Mouse (Mus musculus) neural tube, embryonic 12.5 days (tissue): ENCODE results near the gene Ccer2. TPM values are rescaled to one million over a fixed set of nuclear protein-coding genes. Genes with fewer than 3 reads are reported as not detected.

ENCODE experiments used
- ATAC-seq: fragments of 200-750 bp; cut with Nextera tagmentation; 2 replicates; pipeline ENCODE4 v1.8.0; 2017; ENCODE audit warnings: low read depth, mild to moderate bottlenecking, moderate TSS enrichment, moderate library complexity; ENCODE audit not compliant: low FRiP score
- H3K27ac ChIP-seq: fragments of 300-500 bp; sonication (generic); 2 replicates; pipeline ENCODE4 v1.5.1; 2016
- H3K27me3 ChIP-seq: fragments of 300-500 bp; sonication (generic); replicated peaks from 2 replicates; pipeline ENCODE4 v1.6.1; 2016; ENCODE audit warnings: mild to moderate bottlenecking
- H3K36me3 ChIP-seq: fragments of 300-500 bp; sonication (generic); 2 replicates; pipeline ENCODE4 v1.6.1; 2016; ENCODE audit warnings: mild to moderate bottlenecking
- H3K4me1 ChIP-seq: fragments of 300-500 bp; sonication (generic); 2 replicates; pipeline ENCODE4 v1.6.1; 2016
- H3K4me2 ChIP-seq: fragments of 300-500 bp; sonication (generic); replicated peaks from 2 replicates; pipeline ENCODE4 v1.6.1; 2016; ENCODE audit warnings: mild to moderate bottlenecking
- H3K4me3 ChIP-seq: fragments of 300-500 bp; sonication (generic); 2 replicates; pipeline ENCODE4 v1.5.1; 2016
- H3K9ac ChIP-seq: fragments of 300-500 bp; sonication (generic); 2 replicates; pipeline ENCODE4 v1.6.1; 2016; ENCODE audit warnings: mild to moderate bottlenecking
- H3K9me3 ChIP-seq: fragments of 300-500 bp; sonication (generic); 2 replicates; pipeline ENCODE4 v1.6.1; 2016; ENCODE audit warnings: mild to moderate bottlenecking
- WGBS: fragments of 180-500 bp; shearing (Covaris S2); methylation state at CpG from one replicate; pipeline ENCODE4 v1.1.7; 2016; 5-methylcytosine and 5-hydroxymethylcytosine counted together
- polyA plus RNA-seq: library from polyadenylated mRNA; unstranded; fragments of >200 nt; fragmentation: Nextera tagmentation; extraction: Ambion mirVana; gene quantifications from 2 replicates; pipeline ENCODE4 v1.2.1, GENCODE M21; 2016

Ccer2 gene
- polyA plus RNA-seq, 1 experiment from 2014 or later = 10.4 TPM

DNA sequence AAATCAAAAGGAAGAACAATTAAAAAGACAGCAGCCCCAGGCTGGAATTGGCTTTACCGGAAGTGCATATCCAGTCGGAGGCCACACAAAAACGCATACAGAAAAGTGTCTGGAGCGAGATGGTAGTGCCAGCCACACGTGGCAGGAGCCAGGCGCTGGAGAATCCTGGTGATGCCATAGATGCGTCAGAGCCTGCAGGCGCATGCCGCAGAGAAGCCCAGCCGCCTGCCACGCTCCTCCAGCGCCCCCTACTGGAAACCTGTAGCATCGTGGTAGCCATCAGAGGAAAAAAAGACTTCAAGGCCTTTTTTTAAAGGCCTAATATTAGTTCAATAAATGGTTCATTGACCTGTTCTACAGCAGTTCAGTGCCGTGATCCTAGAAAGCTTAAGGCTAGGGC lies 29.4 kb upstream of the Ccer2 start:
- Histone ChIP-seq H3K4me1 (peaks cover 6% of the 10 kb centered on the region; the same call in 1 of the 2 replicates), H3K9ac (no peak overlapping the region), H3K27me3 (no peaks in the 10 kb centered on the region), H3K4me3 (no peak overlapping the region), H3K4me2 (peak overlapping the region; percentile 36), H3K9me3 (peaks cover 6% of the 10 kb centered on the region; the same call in 1 of the 2 replicates), H3K36me3 (no peaks in the 10 kb centered on the region), H3K27ac (no peak overlapping the region)
- 0 out of 2 replicates have a peak, but pooled peaks have one; percentile 62 for ATAC-seq
- 8% methylated on average over 14 of the region's 14 CpGs for WGBS

DNA sequence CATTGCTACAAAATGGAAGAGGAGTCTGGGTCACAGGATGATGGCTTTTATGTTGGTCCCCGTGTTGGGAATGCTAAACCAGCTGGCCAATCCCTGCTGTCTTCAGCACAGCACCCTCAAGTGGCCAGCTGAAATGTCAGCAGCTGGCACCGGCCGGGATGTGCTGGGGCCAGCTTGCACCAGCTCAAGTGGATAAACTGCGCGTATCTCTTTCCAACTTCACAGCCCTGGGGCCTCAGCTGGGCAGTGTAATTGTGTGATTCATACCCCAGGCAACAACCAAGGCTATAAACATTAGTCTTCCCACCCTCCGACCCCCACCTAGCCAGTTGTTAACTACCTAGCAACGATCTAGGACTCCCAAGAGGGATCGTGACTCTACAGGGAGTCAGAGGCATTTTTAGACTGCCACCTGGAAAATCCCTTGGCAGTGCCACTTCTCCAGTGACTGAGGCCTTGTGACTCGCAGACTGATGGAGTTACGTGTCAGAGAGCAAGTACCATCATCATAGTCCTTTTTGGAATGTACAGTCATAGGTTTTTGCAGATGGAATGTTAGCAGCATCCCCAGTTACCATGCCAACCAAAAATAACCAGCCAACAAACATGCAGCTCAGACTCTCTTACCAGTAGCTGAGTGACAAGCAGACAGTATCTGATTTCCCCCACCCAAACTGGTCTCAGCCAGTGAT lies 28.2 kb upstream of the Ccer2 start:
- Histone ChIP-seq H3K4me3 (no peak overlapping the region), H3K36me3 (no peaks in the 10 kb centered on the region), H3K4me1 (peaks cover 12% of the 10 kb centered on the region; the same call in 1 of the 2 replicates), H3K27ac (no peak overlapping the region), H3K9me3 (peaks cover 6% of the 10 kb centered on the region; the same call in 1 of the 2 replicates), H3K4me2 (no peak overlapping the region), H3K9ac (no peak overlapping the region), H3K27me3 (peaks cover 8% of the 10 kb centered on the region; the same call in 1 of the 2 replicates)
- WGBS = 42% methylated on average over 10 of the region's 10 CpGs
- ATAC-seq = peak; percentile 61

DNA sequence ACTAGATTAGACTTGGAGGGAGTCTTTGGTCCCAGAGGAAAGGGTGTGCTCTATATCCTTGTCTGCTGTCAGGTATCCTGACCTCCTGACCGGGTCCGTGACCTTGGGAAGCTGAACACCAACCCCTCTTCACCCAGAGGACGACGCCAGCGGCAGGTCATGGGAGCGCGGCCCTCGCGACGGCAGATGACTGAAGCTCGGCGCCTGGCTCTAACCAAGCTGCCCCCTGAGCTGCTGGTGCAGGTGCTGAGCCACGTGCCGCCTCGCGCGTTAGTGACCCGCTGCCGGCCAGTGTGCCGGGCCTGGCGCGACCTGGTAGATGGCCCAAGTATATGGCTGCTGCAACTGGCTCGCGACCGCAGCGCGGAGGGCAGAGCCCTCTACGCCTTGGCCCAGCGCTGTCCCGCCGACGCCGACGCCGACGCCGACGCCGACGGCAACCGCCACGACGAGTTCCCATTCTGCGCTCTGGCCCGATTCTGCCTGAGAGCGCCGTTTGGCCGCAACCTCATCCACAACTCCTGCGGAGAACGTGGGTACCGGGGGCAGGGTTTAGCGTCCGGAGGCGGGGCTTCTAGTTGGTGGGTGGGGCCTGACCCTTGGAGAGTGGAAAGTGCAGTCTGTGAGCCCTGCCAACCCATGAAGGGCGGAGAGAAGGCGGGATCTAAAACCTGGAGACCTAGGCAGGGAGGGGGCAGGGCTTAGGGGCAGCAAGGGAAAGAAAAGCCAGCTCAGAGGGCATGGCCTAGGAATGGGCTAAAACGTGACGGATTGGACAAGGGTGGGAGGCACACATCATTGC lies 23.4 kb upstream of the Ccer2 start:
- Histone ChIP-seq H3K36me3 (peaks cover 9% of the 10 kb centered on the region), H3K27ac (no peak overlapping the region), H3K9ac (peak overlapping the region; percentile 50; the same call in 1 of the 2 replicates), H3K27me3 (peaks cover 8% of the 10 kb centered on the region; the same call in 1 of the 2 replicates), H3K4me2 (peak overlapping the region; percentile 70), H3K4me1 (peaks cover 10% of the 10 kb centered on the region; the same call in 1 of the 2 replicates), H3K9me3 (peaks cover 6% of the 10 kb centered on the region; the same call in 1 of the 2 replicates), H3K4me3 (peak overlapping the region; percentile 39)
- 2% methylated on average over 58 of the region's 58 CpGs for WGBS
- peak; percentile 71 for ATAC-seq

DNA sequence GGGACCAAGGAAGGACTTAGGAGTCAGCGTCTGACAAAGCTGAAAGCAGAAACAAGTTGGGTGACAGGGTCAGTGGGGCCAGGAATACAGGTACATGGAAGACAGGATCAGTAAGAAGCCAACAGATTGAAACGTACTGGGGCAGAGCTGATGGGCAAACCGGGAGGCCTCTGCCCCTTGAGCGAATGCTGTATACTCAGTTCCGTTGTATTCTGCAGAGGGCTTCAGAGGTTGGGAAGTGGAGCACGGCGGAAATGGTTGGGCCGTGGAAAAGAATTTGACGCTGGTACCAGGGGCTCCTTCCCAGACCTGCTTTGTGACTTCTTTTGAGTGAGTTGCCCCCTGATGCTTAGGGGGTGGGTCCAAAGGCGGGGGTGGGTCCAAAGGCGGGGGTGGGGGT lies 22.8 kb upstream of the Ccer2 start:
- Histone ChIP-seq H3K4me3 (peak overlapping the region; percentile 39), H3K4me1 (peaks cover 6% of the 10 kb centered on the region; the same call in 1 of the 2 replicates), H3K9ac (no peak overlapping the region), H3K27ac (no peak overlapping the region), H3K9me3 (peaks cover 6% of the 10 kb centered on the region; the same call in 1 of the 2 replicates), H3K27me3 (peaks cover 8% of the 10 kb centered on the region; the same call in 1 of the 2 replicates), H3K4me2 (peak overlapping the region; percentile 70), H3K36me3 (peaks cover 14% of the 10 kb centered on the region)
- 5% methylated on average over 11 of the region's 11 CpGs for WGBS
- 0 out of 2 replicates have a peak, but pooled peaks have one; percentile 35 for ATAC-seq

DNA sequence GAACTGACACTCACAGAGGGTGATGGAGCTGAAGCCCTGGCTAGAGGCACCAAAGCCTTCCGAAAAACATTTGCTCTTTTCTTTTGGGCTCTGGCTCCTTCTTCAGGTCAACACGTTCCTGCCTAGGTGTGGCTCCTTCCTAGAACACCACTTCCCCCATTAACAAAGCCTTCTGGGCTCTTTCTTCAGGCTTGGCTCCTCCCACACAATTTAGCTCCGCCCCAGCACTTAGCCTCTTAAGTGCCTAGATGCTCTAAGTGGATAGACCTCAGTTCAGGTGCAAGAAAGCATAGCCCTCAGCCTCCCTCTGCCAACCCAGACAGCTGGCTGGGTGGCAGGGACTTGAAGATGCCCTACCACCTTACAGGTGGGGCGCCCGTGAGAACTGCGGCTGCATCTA lies 20.3 kb upstream of the Ccer2 start:
- 79% methylated on average over 6 of the region's 6 CpGs for WGBS
- ATAC-seq = no peak
- H3K9ac ChIP-seq = no peak overlapping the region
- H3K4me3 ChIP-seq = no peak overlapping the region
- no peak overlapping the region for H3K27ac ChIP-seq
- peaks cover 6% of the 10 kb centered on the region; the same call in 1 of the 2 replicates for H3K9me3 ChIP-seq
- peaks cover 8% of the 10 kb centered on the region; the same call in 1 of the 2 replicates for H3K27me3 ChIP-seq
- H3K4me1 ChIP-seq = peaks cover 6% of the 10 kb centered on the region; the same call in 1 of the 2 replicates
- H3K36me3 ChIP-seq = peaks cover 26% of the 10 kb centered on the region
- H3K4me2 ChIP-seq = no peak overlapping the region

DNA sequence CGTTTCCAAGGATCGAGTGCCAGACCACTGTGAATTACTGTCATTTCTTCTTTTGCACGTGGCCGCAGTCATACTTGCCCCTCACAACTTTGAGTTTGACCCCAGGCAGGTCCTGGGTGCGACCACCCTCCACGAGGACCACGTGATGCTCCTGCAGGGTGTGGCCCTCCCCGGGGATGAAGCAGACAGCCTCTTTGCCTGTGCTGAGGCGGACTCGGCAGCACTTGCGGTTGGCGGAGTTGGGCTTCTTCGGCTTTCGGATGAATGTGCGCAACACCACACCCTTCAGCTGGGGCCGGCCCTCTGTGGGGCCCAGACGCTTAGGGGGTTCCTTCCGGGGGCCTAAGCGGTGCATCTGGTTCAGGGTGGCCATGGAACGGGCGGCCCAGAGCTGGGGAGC lies 16.1 kb upstream of the Ccer2 start:
- peaks cover 32% of the 10 kb centered on the region for H3K36me3 ChIP-seq
- WGBS = 95% methylated on average over 21 of the region's 21 CpGs
- no peaks in the 10 kb centered on the region for H3K27me3 ChIP-seq

DNA sequence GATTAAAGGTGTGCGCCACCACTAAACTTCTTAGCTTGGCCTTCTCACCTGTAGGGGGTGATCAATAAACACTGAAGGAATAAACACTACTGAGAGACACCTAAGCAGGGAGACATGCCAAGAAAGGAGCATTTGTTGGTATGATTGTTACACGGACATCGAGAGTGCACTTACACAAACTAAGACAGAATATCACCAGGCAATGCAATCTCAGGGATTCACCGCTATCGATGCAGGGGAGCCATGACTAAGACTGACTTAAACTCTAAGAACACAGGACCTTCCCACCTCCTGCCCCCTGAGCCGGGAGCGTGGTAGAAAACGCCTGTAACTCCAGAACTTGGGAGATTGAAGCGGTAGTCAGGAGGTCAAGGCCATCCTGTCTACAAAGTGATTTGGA lies 15.0 kb upstream of the Ccer2 start:
- H3K27ac ChIP-seq = no peak overlapping the region
- H3K4me1 ChIP-seq = peaks cover 10% of the 10 kb centered on the region
- H3K9me3 ChIP-seq = no peaks in the 10 kb centered on the region
- H3K36me3 ChIP-seq = peaks cover 42% of the 10 kb centered on the region
- peak overlapping the region; percentile 83 for H3K4me2 ChIP-seq
- H3K27me3 ChIP-seq = no peaks in the 10 kb centered on the region
- peak overlapping the region; percentile 80 for H3K9ac ChIP-seq
- peak overlapping the region; percentile 63 for H3K4me3 ChIP-seq
- 40% methylated on average over 9 of the region's 9 CpGs for WGBS
- no peak for ATAC-seq

More for the DNA sequence above, 16.1 kb upstream of the Ccer2 start:
- no peak overlapping the region for H3K4me2 ChIP-seq
- H3K9ac ChIP-seq = no peak overlapping the region
- no peak overlapping the region for H3K27ac ChIP-seq
- ATAC-seq = no peak
- peaks cover 10% of the 10 kb centered on the region for H3K4me1 ChIP-seq
- no peak overlapping the region for H3K4me3 ChIP-seq
- H3K9me3 ChIP-seq = no peaks in the 10 kb centered on the region

DNA sequence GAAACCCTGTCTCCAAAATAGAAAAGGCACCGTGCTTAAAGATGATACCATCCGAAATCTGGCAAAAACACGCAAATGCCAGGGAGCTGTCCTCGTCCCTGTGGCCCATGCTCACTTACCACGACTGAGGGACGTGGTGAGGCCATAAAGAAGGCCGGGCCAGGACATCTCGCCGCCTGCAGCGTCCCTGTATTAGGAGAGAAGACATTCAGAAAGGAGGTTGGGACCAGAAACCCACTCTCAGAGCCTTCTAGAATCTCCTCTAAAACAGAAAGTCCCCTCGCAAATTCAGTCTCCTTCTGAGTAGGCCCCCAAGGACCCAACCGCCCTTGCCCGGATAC lies 14.6 kb upstream of the Ccer2 start:
- H3K4me2 ChIP-seq = peak overlapping the region; percentile 83
- peak overlapping the region; percentile 63 for H3K4me3 ChIP-seq
- peaks cover 46% of the 10 kb centered on the region for H3K36me3 ChIP-seq
- peaks cover 10% of the 10 kb centered on the region for H3K4me1 ChIP-seq
- no peaks in the 10 kb centered on the region for H3K9me3 ChIP-seq
- WGBS = 1% methylated on average over 13 of the region's 13 CpGs
- no peaks in the 10 kb centered on the region for H3K27me3 ChIP-seq
- H3K9ac ChIP-seq = peak overlapping the region; percentile 80
- no peak overlapping the region for H3K27ac ChIP-seq
- ATAC-seq = peak; percentile 18

DNA sequence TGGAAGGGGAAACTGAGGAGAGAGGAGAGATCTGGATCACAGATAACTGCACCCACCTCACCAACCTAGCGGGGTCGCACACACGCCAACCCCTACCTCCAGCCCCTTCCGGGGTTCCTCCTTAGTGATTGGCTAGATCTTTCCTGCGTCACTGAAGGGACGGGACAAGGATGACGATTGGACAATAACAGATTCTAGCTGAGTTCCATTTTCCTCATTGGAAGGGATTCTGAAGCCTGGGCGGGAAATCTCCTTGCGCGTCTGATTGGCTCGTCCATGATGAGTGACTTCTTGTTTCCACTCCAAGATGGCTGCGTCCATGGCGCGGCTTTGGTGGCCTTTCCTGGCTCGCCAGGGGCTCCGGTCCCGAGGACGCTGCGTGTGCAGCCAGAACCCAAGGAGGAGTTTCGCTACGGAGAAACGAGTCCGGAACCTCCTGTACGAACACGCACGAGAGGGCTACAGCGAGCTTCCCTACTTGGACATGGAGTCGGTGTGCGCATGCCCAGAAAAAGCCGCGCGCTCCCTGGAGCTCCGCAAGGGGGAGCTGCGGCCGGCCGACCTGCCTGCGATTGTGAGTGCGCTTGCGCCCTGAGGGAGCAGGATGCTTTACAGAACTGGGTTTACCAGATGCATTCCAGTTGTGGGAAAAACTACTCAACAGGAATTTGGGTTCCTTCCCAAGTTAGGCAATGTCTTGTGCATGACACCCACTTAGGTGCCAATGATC lies 14.1 kb upstream of the Ccer2 start, which contains the start of the genes Mrps12 and Sars2:
Mrps12 (minus strand) TSS at position 112 of the 730 bp plus-strand sequence.
Sars2 (plus strand) TSS at position 284 of the 730 bp plus-strand sequence.
- Histone ChIP-seq H3K9me3 (no peaks in the 10 kb centered on the region), H3K27me3 (no peaks in the 10 kb centered on the region), H3K4me2 (peak within 1 kb of the TSS; percentile 83), H3K4me3 (peak within 1 kb of the TSS; percentile 63), H3K4me1 (peaks cover 10% of the 10 kb centered on the region), H3K27ac (no peak within 1 kb of the TSS), H3K9ac (peak within 1 kb of the TSS; percentile 80), H3K36me3 (peaks cover 49% of the 10 kb centered on the region)
- ATAC-seq = peak; percentile 99
- WGBS = under 1% methylated on average over 39 of the region's 39 CpGs

DNA sequence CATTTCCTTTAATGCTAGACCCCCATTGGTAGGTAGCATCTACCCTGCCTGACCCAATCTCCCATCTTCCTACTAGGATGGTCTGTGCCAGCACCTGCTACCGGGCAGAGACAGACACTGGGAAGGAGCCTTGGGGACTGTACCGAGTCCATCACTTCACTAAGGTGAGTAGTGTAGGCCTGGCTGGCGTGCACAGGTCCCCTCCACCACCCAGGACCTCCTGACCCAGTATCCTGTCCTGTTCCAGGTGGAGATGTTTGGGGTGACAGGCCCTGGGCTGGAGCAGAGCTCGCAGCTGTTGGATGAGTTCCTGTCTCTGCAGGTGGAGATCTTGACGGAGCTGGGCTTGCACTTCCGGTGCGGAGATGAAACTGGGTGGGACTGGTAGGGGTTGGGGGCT lies 6.0 kb upstream of the Ccer2 start:
- Histone ChIP-seq H3K36me3 (peaks cover 44% of the 10 kb centered on the region), H3K4me2 (no peak overlapping the region), H3K9me3 (no peaks in the 10 kb centered on the region), H3K27ac (no peak overlapping the region), H3K4me1 (no peaks in the 10 kb centered on the region), H3K4me3 (no peak overlapping the region), H3K27me3 (no peaks in the 10 kb centered on the region), H3K9ac (no peak overlapping the region)
- 96% methylated on average over 7 of the region's 7 CpGs for WGBS
- ATAC-seq = no peak

DNA sequence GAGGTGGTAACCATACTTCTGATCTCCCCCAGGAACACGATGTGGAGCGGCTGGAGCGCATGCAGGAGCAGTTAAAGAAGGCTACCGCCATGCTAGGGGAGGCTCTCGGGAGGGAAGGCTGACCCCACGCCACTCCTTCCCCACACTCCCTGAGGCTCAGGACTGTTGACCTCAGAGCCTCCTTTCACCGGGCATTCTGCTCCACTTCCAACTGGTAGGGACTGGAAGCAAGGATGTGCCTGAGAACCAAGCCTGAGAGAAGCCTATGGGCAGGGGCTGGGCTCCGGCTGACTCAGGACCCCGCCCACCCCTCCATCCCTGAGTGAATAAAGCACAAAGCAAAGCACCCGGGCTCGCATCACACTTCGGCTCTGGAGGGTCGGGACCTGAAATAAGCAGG lies 2.6 kb downstream of the Ccer2 start:
- ATAC-seq = no peak
- no peaks in the 10 kb centered on the region for H3K9me3 ChIP-seq
- H3K4me3 ChIP-seq = no peak overlapping the region
- WGBS = 87% methylated on average over 13 of the region's 13 CpGs
- H3K27ac ChIP-seq = no peak overlapping the region
- peaks cover 47% of the 10 kb centered on the region for H3K36me3 ChIP-seq
- H3K9ac ChIP-seq = no peak overlapping the region
- peaks cover 8% of the 10 kb centered on the region; the same call in 1 of the 2 replicates for H3K27me3 ChIP-seq
- peaks cover 7% of the 10 kb centered on the region; the same call in 1 of the 2 replicates for H3K4me1 ChIP-seq
- no peak overlapping the region for H3K4me2 ChIP-seq
